Mouse (Mus musculus) retina, postnatal 1 day (tissue): ENCODE results near the gene Rab7.
A peak's percentile ranks its signal among the peaks of the same experiment; 100 is the strongest.

Experiments used
- DNase-seq: peaks from one replicate; pipeline ENCODE4 v3.0.0-alpha.2; 2012

Rab7 gene

DNA sequence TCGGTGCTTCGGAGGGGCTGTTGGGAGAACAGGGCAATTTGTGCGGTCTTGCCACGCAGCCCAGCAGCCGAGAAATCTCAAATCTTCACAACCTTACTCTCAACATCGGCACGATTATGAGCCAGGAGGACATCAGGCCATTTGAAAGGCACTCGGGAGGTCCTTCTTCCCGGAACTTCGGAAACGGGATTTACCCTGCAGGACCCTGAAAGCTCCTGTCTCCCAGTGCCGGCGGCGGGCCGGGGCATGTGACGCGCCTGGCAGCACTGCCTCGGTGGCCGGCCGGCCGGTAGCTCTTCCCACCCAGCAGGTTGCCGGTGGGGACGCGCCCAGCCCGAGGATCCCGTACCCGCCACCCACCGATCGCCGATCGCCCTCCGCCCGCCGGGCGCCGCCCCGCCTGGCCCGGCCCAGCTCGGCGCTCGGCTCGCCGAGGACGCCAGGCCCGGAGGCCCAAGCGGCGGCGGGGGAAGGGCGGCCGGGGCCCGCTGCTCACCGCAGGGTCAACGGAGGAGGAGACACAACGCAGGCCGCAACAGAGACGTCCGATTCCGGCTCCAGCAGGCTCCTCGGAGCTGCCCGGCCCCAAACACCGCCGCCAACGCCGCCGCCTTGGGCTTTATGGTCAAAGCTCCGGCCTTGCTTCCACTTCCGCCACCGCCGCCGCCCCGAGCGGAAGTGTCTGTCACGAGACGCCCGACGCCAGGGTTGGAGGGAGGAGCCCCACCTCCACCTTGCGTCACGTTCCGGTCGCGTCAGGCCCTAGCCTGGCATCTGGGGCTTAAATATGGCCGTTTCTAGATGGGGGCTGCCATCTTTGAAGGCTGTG lies at the start of gene Rab7:
TSS of gene Rab7 (minus strand) at position 694 of the 829 bp plus-strand sequence.
- DNase-seq, result peak; percentile 98

DNA sequence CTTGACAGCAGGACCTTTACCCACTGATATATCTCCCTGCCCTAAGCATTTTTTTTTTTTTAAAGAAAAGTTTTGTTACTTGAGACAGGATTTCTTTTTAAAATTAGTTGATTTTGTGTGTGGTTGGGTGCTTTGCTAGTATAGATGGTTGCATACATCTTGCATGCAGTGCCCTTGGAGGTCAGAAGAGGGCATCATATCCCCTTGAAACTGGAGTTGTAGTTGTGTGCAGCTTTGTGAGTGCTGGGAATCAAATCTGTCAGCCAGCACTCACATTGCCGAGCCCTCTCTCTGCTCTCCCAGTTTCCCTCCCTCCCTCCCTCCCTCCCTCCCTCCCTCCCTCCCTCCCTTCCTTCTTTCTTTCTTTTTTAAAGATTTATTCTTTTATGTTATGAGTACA lies 43.9 kb upstream of the Rab7 start:
- DNase-seq, result no peak

DNA sequence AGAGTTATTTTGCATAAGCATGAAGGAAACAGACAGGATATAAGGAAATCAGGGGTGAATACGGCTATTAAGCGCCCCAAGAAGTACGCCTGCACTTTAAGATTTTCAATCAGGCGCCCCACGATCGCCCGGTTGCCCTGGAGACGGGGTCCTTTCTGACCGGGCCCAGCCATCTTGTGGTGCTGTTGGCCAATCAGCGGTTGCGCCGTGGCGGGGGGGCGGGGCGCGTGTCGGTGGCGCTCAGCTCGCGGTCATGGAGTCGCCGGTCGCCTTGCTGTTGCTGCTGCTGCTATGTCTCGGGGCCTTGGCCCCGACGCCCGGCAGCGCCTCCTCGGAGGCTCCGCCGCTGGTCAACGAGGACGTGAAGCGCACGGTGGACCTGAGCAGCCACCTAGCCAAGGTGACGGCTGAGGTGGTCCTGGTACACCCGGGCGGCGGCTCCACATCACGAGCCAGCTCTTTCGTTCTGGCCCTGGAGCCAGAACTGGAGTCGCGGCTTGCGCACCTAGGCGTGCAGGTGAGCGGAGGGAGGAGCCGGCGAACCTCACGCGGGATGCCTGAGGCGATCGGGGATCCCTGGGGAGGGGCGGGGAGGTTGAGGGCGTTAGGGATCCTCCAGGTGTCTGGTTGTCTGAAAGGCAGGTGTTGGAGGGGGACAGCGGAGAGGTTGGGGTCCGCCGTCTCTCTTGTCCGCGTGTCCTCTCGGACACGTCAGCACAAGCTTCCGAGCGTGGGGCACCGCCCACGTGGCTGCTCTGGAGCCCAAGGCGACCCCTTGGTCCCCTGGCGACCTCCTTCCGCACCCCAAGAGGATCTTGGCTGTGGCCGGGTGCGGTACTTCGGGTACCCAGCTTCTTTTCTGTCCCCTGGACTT lies 39.4 kb upstream of the Rab7 start, which contains the start of gene Rpn1:
TSS of gene Rpn1 (plus strand) at position 205 of the 874 bp plus-strand sequence.
- peak; percentile 96 for DNase-seq

DNA sequence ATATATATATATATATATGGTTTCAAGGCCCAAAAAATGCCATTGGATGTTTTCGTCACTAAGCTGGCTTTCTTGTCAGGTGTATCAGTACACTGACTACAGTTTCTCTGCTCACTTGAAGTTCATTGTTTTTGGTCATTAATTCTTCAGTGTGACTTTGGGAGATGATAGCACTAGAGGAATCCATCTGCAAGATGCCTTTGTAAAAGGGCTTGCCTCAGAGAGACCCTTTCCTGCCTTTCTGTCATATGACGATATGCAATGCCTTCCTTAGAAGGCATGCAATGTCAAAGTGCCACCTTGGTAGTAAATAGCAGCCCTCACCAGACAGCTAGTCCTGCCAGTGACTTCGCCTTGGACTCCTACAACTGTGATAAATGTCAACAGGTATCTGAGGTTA lies 38.6 kb upstream of the Rab7 start:
- no peak for DNase-seq

DNA sequence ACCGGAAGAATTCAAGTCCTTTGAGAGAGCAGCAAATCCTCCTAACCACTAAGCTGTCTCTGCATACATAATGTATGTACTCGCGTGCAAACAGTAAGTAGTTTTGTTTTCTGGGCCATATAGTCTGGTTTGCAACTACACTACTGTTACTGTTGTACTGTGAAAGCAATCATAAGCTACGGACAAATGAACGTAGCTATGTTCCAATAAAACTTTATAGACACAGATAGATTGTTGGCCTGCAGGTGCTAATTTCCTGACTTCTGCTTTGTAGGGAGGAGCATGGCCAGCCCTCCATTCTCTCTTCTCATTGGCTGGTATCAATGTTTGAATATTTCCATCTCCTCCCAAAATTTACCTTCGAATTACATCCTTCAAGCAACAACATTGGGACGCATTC lies 38.0 kb upstream of the Rab7 start:
- DNase-seq, result no peak

DNA sequence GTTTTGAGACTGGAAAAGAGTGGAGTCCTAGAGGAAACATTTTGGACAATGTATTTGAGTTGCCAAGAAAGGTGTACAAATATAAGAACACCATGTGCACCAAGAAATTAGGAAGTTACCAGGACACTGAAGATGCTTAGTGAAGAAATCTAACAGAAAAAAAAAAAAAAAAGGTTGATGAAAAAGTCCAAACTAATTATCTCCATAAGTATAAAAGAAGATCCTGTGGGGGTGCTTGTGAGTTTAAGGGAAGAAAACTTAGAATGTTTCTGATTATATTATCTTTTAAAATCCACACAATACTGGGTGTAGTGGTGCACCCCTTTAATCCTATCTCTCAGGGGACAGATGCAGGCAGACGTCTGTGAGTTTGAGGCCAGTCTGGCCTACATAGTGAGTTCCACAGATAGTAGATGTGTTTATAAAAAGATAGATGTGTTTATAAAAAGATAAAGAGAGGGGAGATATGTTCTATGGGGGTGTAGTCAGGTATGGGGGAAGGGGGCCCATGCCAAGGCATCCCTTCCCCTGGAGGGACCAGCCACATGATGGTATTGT lies 31.0 kb upstream of the Rab7 start:
- no peak for DNase-seq

DNA sequence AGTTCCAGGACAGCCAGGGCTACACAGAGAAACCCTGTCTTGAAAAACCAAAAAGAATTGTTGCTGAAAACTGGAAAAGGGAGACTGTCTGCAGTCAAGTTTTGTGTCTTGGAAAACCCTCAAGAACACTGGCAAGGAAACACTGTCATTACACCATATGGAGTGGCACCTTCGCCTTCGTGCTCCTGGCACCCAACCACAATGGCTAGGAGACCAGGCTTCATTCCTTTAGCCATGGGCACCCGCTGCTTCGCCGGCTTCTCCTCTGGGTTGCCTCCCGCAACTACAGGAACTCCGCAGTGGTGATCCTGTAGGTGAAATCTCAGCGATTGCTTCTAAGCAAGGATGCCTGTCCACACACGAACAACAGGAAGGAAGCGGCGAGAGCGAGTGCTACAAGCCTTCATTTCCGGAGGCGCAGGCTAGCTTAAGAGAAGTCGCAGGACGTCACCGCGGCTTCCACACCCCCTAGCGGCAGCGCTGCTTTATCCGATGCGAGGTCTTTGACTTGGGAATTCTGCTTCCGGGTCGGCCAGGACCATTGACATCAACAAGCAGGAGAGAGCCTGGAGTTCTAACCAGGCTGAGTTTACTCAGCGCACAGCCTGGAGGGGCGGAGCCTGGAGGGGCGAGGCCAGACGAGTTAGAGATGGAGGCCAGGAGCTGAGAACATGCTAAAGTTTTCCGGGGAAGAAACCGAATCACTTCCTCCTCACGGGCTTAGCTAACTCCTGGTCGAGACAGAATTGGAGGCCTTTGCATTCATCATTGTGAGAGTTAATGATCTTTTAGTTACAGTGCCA lies 29.9 kb upstream of the Rab7 start:
- peak; percentile 97 for DNase-seq

DNA sequence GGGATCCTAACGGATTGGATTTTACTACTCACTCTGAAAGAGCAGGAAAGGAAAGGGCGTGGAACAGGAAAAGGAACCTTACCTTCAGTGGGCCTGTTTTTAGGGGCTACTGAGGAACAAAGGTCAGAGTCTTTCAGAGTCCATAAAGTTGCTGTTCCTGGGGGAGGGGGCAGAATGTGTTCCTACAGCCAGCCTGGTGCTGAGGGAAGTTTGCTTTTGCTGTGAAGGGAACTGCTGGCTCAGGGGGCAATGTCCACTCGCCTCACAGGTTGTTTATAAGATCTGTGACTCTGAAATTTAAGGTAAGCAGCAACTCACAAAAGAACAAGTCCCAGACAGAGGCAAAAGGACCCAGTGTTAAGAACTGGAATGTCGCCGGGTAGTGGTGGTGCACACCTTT lies 26.1 kb upstream of the Rab7 start:
- no peak for DNase-seq

DNA sequence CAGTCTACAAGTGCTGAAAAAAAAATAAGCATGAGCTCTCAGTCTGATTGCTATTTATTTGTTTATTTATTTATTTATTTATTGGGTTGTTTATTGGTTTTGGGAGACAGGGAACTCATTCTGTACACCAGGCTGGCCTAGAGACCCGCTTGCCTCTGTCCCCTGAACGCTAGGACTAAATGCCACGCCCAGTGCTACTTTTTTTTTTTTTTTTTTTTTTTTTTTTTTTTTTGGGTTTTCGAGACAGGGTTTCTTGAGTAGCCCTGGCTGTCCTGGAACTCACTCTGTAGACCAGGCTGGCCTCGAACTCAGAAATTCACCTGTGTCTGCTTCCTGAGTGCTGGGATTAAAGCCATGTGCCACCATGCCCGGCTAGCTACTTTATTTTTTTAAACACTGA lies 25.4 kb upstream of the Rab7 start:
- DNase-seq, result no peak

DNA sequence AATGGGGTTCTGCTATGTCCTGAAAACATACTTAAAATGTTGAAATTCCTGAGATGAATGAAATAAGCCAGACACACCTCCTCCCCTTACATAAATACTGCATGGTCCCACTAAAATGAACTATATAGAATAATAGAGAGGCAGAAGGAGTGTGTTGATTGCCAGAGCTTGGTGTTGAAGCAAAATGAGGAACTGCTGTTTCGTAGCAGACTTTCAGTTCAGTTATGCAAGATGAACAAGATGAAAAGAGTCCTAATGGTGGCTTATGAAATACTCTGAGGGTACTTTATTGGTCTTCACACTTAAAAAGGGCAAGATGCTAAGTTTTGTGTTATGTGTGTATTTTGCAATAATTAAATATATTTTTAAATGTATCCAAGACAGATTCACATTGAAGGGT lies 23.7 kb upstream of the Rab7 start:
- DNase-seq, result no peak

DNA sequence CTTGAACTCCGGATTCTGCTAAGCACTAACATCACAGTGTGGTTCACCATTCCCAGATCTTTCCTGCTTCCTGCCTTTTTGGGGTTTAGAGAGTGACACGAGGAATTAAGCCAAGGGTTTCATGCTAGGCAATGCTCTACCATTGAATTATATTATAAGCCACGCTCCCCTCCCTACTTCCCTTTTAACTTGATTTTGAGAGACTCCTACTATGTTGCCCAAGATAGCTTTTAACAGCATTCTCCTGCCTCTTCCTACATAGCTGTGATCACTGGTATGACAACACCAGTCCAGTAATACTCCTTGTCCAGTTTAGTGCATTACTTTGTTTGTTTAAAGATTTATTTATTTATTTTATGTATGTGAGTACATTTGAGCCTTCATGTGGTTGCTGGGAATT lies 22.7 kb upstream of the Rab7 start:
- DNase-seq, result no peak

DNA sequence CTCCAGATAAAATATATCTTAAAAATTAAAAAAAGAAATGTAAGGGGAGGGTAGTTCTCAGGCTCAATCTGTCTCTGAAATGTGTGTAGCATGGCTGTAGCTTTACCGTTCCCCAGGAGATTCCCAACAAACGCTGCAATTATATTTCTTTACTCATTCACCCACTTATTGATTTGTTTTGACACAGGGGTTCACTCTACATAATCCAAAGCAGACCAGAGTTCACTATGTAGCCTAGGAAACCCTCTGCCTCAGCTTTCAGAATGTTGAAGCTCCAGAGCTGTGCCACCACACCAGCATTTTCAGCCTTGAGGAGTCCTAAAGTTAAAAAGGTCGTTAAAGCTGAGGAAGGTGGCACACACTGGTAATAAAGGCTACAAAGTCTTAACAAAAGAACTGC lies 20.9 kb upstream of the Rab7 start:
- no peak for DNase-seq

DNA sequence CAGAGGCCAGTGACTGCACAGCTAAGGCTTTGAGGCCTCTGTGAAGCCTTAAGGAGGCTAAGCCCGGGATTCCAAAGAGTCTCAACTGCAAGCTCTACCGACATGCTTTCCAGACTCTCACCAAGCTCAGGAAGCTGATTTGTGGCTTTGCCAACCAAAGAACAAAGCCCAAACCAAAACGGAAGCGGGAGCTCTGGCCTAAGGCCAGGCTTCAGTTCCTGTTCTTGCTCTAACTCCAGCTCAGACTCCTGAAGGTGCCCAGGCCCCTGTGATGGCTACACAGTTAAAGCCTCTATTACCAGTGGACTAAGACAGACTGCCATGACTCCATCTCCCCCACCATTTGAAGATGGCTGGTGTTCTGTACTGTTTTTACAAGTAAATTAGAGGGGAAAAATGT lies 20.0 kb upstream of the Rab7 start:
- DNase-seq, result no peak

DNA sequence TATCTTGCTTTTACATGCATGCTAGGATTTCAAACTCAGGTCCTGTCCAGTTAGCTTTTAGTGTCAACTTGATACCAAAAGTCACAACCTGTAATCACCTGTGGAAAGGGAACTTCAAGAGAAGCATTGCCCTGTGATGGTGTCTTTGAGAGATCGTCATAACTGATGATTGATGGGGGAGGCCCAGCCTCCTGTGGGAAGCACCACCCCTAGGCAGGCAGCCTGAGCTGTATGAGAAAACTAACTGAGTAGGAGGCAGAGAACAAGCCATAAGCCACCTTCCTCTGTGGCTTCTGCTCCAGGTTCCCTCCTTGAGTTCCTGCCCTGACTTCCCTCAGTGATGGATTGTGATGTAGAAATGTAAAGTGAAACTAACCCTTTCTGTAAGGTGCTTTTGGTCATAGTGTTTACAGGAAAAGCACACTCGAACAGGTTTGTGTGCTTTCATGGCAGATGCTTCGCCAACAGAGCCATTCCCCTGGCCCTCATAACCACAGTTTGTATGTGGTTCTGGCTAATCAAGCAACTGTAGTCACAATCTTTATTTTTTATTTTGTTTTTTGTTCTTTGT lies 19.1 kb upstream of the Rab7 start:
- DNase-seq, result no peak

DNA sequence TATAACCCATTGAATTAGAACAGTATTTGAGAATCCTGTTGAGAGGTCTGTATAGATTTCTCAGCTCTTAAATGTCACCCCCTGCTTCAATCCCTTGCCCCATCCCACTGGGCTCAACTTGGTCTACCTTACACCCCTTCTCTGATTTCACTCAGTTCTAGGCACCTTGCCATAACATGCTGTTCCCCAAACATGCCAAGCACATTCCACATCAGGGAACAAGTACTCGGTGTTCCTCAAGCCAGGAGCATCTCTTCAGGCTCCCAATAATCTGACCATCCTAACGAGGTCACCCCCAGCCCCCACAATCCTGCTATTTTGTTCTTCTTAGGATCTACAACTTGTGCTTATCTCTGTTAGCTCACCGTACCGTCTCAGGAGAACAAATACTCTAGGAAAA lies 17.3 kb upstream of the Rab7 start:
- DNase-seq, result no peak

DNA sequence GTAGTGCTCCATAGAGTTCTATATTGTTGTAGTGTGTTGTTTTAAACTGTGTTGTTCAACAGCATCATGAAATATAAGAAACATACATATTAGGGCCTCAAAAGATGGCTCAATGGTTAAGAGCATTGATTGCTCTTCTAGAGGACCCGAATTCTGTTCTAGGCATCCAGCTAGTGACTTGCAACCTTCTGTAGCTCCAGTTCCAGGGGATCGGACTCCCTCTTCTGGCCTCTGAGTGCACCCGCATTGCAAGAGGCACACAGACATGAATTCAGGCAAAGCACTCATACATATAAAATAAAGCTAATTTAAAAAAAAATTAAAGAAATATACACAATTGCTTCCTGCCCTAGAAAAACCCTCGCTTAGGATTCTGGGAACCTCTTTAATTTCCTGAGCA lies 16.3 kb upstream of the Rab7 start:
- DNase-seq, result no peak

DNA sequence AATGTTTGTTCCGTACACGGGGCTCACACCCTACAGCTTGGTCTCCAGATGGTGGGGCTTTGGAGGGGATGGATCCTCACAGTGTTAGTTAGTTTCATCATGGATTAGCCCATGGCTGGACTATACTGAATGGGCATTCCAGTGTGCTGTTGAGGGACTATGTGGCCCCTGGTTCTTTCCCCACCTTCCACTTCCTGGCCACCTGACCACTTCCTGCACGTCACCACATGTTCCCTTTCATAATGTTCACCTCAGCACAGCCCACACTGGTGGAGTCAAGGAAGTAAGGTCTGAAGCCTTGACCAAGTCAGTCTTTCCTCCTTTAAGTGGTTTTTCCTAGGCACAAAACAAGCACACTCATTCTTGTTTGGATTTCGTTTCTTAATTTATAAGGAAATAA lies 15.5 kb upstream of the Rab7 start:
- DNase-seq, result no peak

DNA sequence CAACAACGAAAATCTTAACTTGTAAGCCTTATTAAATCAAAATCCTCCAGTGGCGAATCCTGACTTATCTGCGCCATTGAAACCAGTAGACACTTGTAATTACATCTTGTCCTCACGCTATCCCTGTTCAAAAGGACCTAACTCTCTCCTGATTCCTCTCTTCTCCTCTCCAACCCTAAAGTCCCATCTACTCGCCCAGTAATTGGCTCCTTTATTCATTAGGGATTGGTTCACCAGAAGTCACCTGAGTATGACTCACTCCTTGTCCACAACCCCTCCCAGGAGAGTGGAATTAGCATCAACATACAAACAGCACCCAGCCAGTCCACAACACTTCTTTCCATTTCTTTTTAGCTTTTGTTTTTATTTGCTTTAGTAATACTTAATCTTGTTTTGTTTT lies 14.8 kb upstream of the Rab7 start:
- DNase-seq, result no peak

DNA sequence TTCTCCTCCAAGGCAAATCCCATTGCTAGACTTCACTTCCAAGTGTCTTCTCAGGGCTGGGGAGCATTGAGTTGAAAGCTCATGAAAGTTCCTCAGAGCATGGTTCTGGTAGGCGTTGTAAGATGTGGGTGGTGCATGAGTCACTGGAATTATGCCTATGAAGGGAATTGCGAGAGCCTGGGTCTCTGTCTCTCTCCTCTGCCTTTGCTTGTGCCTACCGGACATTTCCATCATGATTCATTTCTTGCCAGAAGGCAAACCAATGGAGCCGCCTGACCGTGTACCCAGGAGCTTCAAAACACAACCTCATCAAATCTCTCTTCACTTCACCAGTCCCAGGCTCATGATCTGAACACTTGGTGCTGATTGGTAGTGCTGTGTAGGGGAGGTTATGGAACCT lies 11.8 kb upstream of the Rab7 start:
- DNase-seq, result no peak

DNA sequence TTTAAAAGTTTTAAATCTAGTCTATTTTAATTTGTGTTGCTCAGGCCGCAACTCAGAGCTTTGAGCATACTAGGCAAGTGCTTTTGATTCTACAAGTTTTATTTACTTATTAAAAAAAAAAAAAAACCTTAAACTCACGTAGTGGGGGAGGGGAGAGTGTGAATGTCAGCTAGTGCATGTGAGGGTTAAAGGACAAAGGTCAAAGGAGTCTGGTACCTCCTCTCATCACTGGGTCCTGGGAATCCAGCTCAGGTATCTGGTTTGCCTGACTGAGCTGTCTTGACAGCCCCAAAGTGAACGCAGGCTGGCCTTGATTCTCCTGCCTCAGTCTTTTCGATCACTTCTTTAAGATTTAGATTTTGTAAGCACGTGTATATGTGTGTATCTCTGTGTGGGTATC lies 10.6 kb upstream of the Rab7 start:
- no peak for DNase-seq

DNA sequence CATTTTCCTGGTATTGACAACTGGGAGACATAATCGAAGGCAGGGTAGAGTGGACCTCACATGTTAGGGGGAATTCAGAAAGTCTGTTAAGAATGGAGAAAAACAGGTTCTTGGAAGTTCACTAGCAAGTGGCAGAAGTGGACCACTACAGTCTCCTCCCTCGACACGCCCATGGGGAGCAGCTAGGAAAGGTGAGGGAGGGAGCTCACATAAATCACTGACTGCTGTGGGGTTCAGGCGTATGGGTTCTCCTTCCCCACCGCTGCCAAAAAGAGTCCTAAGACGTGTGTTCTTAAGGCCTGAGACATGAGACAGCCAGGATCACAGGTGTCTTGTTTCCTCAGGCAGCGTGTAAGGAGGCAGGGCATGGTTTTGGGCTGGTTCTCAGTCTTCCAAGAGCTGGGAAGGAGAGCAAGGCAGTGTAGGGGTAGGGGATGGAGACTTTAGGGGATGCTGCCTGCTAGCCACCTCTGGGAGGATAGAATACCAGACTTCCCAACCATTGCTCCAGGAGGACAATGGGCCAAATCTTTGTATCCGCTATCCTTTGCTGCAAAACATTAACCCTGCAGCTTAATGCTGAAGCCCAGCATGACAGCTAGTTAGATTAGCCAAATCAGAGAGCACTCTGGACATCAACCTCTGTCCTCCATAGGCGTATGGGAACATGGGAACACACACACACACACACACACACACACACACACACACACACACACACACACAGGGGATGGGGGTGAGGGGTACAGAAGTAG lies 9.2 kb upstream of the Rab7 start:
- DNase-seq, result no peak
